Mouse (Mus musculus) spleen, adult 2 months (tissue): ENCODE results near the gene C87977. TPM values are rescaled to one million over a fixed set of nuclear protein-coding genes. Genes with fewer than 3 reads are reported as not detected.
"Not testable (repeated sequence)": the region's sequence is repeated elsewhere in the genome, so short reads cannot be mapped to it uniquely, and the experiment has no call there.

Experiments used
- DNase-seq, 2 experiments: peaks; one replicate each; pipeline versions ENCODE4 v3.0.0 to v3.0.0-alpha.2; 2012 to 2021; ENCODE audit warnings: low spot score in 2 of 2, low read depth in 1 of 2
- H3K27ac ChIP-seq: fragments of 200-500 bp; 2 replicates; pipeline ENCODE4 v1.5.1; 2012; ENCODE audit warnings: low read length, inconsistent platforms; ENCODE audit not compliant: insufficient read depth
- H3K27me3 ChIP-seq: fragments of 200-500 bp; 2 replicates; pipeline ENCODE4 v1.6.1; 2012; ENCODE audit warnings: mild to moderate bottlenecking, moderate library complexity, low read length, inconsistent platforms; ENCODE audit not compliant: control insufficient read depth, insufficient read depth
- H3K36me3 ChIP-seq: fragments of 200-500 bp; 2 replicates; pipeline ENCODE4 v1.6.1; 2012; ENCODE audit warnings: mild to moderate bottlenecking, low read length, inconsistent platforms; ENCODE audit not compliant: control insufficient read depth, insufficient read depth
- H3K4me1 ChIP-seq: fragments of 200-500 bp; 2 replicates; pipeline ENCODE4 v1.6.1; 2011; ENCODE audit warnings: inconsistent platforms; ENCODE audit not compliant: control insufficient read depth, insufficient read depth, insufficient read length
- H3K4me3 ChIP-seq: fragments of 200-500 bp; 2 replicates; pipeline ENCODE4 v1.5.1; 2011; ENCODE audit warnings: mild to moderate bottlenecking, inconsistent platforms; ENCODE audit not compliant: insufficient read depth, insufficient read length; ENCODE audit errors: extremely low read depth
- CTCF ChIP-seq: fragments of 200-500 bp; IDR thresholded peaks from 2 replicates; pipeline ENCODE4 v1.5.1; 2011; ENCODE audit warnings: mild to moderate bottlenecking, inconsistent platforms; ENCODE audit not compliant: insufficient read depth, insufficient read length, insufficient replicate concordance; ENCODE audit errors: extremely low read depth
- POLR2A ChIP-seq: fragments of 200-500 bp; IDR thresholded peaks from 2 replicates; pipeline ENCODE4 v1.6.1; 2011; ENCODE audit warnings: low read depth, low read length, inconsistent platforms
- WGBS: fragments of 180-500 bp; shearing (Covaris S2); methylation state at CpG from one replicate; pipeline ENCODE4 v1.1.7; 2018; 5-methylcytosine and 5-hydroxymethylcytosine counted together
- polyA plus RNA-seq: library from polyadenylated mRNA; depleted of rRNA; stranded (reverse); fragments of >200 nt; gene quantifications from 2 replicates; pipeline ENCODE4 v1.2.3, GENCODE M21; 2012; rRNA removed

C87977 gene
- polyA plus RNA-seq, result not detected in 2 replicates

DNA sequence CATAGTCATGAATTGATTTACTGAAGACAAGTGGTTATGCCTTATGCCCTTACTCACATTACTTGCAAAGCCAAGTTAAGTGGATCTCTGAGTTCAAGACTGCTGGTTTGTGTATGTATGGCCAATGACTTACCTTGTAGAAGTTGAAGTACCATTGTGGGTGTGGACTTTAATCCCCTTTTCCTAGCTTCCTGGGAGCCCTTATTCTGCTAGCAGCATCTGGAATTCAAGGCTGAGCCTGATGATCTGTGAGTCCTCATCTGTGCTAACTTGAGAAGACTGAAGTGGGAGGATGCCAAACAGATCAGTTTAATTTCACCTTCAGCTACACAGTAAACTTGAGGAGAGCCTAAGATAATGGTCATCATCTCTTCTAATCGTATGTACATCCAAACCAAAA, at the start of gene C87977:
Gene C87977, minus strand, starts transcription at position 101 of the 400 bp plus-strand sequence.
- WGBS, result 85% methylated on average over 1 of the region's 1 CpGs
- H3K27me3 ChIP-seq, H3K27ac ChIP-seq, DNase-seq, H3K36me3 ChIP-seq, H3K4me1 ChIP-seq, H3K4me3 ChIP-seq: not testable (repeated sequence)

DNA sequence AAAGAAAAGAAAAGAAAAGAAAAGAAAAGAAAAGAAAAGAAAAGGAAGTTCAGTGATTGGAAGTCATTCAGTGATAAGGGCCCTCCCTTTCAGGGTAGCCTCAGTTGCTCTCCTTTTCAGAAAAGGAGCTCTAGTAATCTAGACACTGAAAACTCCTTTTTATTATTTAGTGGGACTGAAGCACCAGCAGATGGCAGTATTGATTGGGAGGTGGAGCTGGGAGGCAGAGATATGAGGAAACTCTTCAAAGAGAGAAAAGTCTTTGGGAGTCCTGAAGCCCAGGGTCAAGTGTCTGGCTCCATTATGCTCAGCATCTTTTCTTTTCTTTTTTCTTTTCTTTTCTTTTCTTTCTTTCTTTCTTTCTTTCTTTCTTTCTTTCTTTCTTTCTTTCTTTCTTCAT, 41.6 kb upstream of the C87977 start:
- H3K27me3 ChIP-seq, H3K4me3 ChIP-seq, DNase-seq, H3K36me3 ChIP-seq, H3K27ac ChIP-seq, H3K4me1 ChIP-seq: not testable (repeated sequence)

DNA sequence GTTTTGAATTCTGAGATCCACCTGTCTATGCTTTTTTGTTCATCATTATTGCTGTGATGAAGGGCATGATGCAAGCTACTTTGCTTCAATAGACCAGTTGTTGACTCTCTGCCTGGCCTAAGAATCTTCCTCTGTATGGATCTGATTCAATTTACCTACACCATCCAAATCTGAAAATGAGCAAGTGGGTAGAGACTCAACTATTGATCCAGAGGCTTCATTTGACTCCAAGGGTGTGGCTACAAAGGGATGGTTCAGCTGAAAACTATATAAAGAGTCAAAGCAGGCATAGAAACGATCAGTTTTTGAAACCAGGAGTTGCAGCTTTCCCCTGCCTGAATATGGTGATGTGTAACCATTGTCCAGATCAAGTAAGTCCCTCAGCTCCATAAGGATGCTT, 22.7 kb downstream of the C87977 start, which contains the start of gene Oog2:
Gene Oog2, plus strand, starts transcription at position 301 of the 400 bp plus-strand sequence.
- Histone ChIP-seq H3K36me3 (no peaks in the 10 kb centered on the region), H3K4me1 (no peaks in the 10 kb centered on the region), H3K4me3 (no peak within 1 kb of the TSS), H3K27me3 (no peaks in the 10 kb centered on the region), H3K27ac (no peak within 1 kb of the TSS)
- TF ChIP-seq POLR2A (no peak), CTCF (no peak)
- DNase-seq, result no peak
- WGBS, result 34% methylated on average over 1 of the region's 1 CpGs

DNA sequence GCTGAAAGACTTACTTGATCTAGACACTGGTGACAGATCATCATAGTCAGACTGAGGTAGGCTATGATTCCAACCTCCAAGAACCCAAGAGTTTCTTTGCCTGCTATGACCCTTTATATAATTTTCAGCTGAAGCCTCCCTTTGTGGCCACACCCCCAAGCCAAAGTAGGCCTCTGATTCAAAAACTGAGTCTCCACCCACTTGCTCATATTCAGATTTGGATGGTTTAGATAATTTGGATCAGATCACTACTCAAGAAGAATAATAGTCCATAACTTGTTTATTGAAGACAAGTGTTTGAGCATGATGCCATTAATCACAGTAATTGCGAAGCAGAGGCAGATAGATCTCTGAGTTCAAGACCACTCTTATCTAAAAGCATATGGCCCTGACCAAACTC, 50.6 kb downstream of the C87977 start, which contains the start of gene Oog3:
Gene Oog3, minus strand, starts transcription at position 101 of the 400 bp plus-strand sequence.
- Histone ChIP-seq H3K36me3 (no peaks in the 10 kb centered on the region), H3K4me3 (no peak within 1 kb of the TSS; the same call in 1 of the 2 replicates), H3K4me1 (no peaks in the 10 kb centered on the region), H3K27ac (no peak within 1 kb of the TSS), H3K27me3 (no peaks in the 10 kb centered on the region)
- no peak for TF ChIP-seq CTCF
- TF ChIP-seq POLR2A, result no peak
- DNase-seq, result no peak
- WGBS, result 90% methylated on average over 1 of the region's 1 CpGs

Other genes starting within 250 kb of the C87977 start
- not detected in 2 replicates for gene Gm13101, start 246.4 kb downstream of the C87977 start, polyA plus RNA-seq
- gene Pramef17, start 218.9 kb downstream of the C87977 start, polyA plus RNA-seq, result not detected in 2 replicates
- gene Pramel4, start 154.2 kb downstream of the C87977 start, polyA plus RNA-seq, result not detected in 2 replicates
- not detected in 2 replicates for gene Gm13102, start 106.8 kb downstream of the C87977 start, polyA plus RNA-seq
- gene Oog3, start 50.7 kb downstream of the C87977 start, polyA plus RNA-seq, result not detected in 2 replicates
- not detected in 2 replicates for gene Oog2, start 22.6 kb downstream of the C87977 start, polyA plus RNA-seq
- not detected in 2 replicates for gene Pramel5, start 67.2 kb upstream of the C87977 start, polyA plus RNA-seq
- not detected in 2 replicates for gene Gm13128, start 116.9 kb upstream of the C87977 start, polyA plus RNA-seq
- not detected in 2 replicates for gene Gm13119, start 144.6 kb upstream of the C87977 start, polyA plus RNA-seq
- not detected in 2 replicates for gene Pramef20, start 164.6 kb upstream of the C87977 start, polyA plus RNA-seq
- not detected in 2 replicates for gene Pramef12, start 195.1 kb upstream of the C87977 start, polyA plus RNA-seq
- not detected in 2 replicates for gene 1700012P22Rik, start 225.5 kb upstream of the C87977 start, polyA plus RNA-seq
- not detected in 2 replicates for gene Gm9944, start 240.0 kb upstream of the C87977 start, polyA plus RNA-seq